Mouse (Mus musculus) G1E (cell line): ENCODE data around the gene Mob1b.

Experiments used
- CTCF ChIP-seq: IDR thresholded peaks from 2 replicates; pipeline ENCODE4 v1.5.1; 2012; ENCODE audit warnings: low read depth, low read length, inconsistent platforms, mixed read lengths
- TAL1 ChIP-seq: conservative IDR thresholded peaks from 2 replicates; pipeline ENCODE4 v1.6.1; 2012; ENCODE audit warnings: low read depth, low read length, inconsistent platforms, mixed read lengths

- TF ChIP-seq TAL1 (no peak), CTCF (no peak)
These were observed 14.1 kb downstream of the Mob1b start for GRCm38 (mm10) chr5:88734786-88735185.
